Mouse (Mus musculus) B cell, adult 2 months (primary cell): ENCODE data around the gene Inpp5d.

Source experiments
- DNase-seq, 2 experiments: peaks; one replicate each; pipeline ENCODE4 v3.0.0; 2022

Gene Inpp5d

GRCm38 (mm10) chr1:87658937-87659617, 39.0 kb downstream of the Inpp5d start:
- peak; percentile 87 to 89 for DNase-seq

DNA sequence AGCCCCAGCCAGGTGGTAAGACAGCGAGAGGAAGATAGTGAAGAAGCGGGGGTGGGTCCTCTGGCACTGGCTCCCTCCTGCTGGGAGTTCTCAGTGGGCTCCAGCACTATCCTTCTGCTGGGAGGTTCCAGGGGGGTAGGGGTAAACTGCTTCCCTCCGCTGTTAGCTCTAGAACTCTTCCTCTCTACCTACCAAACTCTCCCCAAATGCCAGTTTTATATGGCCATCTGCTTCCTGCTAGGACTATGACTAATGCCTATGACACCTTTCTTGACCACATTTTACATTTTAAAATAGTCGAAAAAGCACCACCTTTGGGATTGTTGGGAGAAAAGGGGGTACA, 39.5 kb downstream of the Inpp5d start:
- DNase-seq = no peak

DNA sequence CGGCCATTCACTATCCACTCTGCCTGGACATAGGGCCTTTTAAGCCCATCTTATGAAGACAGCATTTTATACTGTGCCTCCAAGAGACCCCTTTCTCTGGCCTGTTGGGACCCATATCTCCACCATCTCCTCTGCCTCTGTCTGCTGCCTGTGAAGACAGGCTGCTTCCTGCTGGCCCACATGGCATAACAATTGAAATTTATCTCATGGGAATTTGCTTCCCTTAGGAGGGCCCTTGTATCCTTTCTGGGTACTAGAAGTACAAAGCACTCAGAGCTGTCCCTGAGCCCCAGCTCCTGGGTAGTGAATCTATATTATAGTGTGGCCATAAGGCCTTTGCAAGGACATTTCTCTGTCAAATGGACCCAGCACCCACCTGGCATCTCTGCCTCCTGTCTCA, 40.6 kb downstream of the Inpp5d start:
- no peak for DNase-seq

DNA sequence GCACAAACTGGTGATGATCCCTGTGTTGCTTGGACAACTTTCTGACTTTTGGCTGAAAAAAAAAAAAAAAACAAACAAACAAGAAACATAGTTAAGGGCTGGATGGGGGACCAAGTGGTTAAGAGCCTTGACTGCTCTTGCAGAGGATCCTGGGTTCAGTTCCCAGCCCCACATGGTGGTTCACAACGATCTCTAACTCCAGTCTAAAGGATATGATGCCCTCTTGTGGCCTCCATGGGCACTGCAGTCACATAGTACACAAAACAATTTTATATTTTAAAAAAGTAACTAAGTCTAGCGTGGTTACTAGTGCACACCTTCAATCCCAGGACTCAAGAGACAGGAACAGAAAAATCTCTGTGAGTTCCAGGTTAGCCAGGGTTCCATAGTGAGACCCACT, 43.9 kb downstream of the Inpp5d start:
- peak; percentile 73 to 76 for DNase-seq

DNA sequence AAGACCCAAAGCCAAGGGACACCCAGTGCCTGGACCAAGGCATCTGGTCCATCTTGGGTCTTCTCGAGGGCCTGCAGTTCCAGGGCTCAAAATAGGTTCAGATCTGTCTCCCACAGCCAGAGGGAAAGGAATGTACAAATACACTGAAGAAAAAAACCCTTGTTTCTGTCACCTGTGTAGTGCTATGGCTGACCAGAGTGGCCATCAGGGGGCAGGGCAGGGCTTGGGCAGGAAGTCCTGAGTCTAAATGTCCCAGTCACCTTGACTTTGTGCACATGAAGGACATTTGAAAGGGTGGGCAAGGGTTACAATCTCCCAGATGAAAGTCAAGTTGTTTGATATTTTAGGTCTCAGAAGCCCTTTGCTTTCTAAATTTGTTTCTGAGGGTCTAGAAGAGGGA, 46.9 kb downstream of the Inpp5d start:
- DNase-seq = no peak

DNA sequence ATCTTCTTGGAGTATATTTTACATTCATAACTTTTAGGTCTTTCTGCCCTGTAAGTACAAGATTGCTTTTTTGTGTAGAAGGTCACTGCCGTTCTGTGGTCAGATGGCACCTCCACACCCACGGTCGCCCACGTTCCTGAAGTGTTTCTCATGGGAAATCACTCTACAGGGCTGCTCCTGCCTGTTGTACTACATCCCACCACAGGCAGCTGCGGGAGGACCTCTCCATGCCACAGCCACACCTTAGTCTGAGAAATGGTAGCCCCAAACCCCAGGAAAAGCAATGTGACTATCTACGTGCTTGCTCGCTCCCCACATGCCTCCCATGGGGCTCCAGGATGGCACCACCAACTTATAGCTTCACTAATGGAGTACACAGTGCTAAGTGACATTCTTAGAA, 48.2 kb downstream of the Inpp5d start:
- no peak for DNase-seq

DNA sequence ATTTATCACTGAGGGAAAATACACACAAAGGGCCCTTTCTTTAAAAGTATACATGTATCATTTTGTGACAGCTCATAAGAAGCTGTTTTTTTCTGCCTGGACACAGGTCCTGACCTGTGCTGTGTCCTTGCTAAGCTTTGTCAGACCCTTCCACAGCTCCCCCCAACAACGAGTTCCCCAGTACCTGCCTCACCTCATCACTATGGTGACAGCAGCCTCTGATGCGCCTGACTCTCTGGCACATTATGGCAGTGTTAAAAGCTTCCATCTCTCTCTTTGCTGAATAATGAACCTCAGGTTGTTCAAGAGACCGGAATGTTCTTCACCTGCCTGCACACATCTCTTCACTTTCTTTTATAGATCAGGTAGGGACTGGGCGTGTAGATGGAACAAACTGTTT, 51.4 kb downstream of the Inpp5d start:
- DNase-seq = no peak

DNA sequence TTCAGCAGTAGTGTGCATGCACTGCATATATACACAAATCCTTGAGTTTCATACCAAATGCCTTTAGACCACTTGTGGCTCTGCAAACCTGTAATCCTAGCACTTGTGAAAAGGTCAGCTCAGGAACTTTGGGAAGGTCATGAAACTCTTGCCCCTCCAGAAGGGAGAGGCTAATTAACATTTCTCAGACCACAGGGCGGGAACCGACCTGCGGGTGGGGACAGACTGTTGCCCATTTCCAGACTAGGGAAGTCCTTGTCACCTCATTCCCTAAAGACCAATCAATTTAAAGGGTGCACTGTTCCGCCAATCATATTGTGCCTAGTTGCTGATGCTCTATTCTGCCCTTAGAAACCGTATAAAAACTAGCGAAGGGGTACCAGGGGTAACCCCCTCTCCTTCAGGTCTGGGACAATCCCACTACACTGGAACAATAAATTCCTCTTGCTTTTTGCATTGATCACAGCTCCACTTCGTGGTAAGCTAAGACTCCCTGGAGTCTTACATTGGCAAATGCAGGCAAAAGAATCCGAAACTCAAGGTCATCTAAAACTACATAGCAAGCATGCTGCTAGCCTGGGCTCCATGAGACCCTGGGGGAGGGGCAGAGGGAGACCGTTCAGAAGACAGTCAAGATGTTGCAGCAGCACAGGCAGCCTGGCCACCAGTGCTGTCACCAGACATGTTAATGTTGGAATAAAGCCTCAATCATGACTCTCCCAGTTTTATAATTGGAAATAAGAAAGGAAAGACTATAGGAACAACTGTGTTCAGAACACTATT, 53.9 kb downstream of the Inpp5d start:
- no peak for DNase-seq

DNA sequence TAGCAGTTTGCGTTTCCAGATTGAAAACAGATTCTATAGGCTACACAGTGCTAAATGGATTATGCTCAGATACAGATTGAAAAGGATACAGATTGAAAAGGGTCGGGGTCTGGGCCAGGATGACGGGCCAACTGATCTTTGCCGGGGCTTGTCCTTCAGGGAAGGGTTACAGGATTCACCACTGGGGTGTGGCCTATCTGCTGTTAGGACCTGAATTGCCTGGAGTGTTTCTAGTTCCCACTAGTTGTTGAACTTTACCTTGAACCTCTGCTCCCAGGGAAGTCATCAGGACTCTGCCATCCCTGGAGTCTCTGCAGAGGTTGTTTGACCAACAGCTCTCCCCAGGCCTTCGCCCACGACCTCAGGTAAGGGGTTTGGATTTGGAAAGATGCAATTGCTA, 55.9 kb downstream of the Inpp5d start:
- no peak for DNase-seq

- no peak for DNase-seq
Observed at GRCm38 (mm10) chr1:87679089-87679488, 59.0 kb downstream of the Inpp5d start.

DNA sequence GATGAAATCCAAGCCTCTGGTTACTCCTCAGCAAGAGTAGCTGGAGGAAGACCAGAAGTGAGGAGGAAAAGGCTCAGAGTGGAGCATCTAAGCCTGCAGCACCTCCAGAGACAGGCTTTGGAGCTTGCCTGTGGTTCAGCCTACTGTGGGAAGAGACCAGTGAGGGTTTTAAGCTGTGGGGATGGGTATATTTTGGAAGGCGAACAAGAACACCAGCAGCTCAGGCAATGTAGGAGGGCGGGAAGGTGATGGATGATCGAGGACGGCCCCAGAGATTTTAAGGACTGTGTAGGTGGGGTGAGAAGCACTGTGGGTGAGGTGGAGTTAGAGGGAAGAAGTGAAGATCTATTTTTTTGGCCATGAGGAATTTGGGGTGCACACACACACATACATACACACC, 60.8 kb downstream of the Inpp5d start:
- DNase-seq = no peak

DNA sequence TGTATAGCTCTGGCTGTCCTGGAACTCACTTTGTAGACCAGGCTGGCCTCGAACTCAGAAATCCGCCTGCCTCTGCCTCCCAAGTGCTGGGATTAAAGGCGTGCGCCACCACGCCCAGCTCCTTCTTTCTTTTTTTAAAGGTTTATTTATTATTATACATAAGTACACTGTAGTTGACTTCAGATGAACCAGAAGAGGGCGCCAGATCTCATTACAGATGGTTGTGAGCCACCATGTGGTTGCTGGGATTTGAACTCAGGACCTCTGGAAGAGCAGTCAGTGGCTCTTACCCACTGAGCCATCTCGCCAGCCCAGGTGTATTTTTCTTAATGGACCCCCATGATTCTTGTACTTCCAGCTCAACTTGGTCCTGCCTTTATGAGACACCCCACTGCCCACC, 62.4 kb downstream of the Inpp5d start:
- DNase-seq = peak; percentile 50 to 53

GRCm38 (mm10) chr1:87684071-87684470, 64.0 kb downstream of the Inpp5d start:
- no peak for DNase-seq

- DNase-seq = no peak
Observed at GRCm38 (mm10) chr1:87684791-87685190, 64.7 kb downstream of the Inpp5d start.

- DNase-seq = no peak
Observed at GRCm38 (mm10) chr1:87686351-87686750, 66.2 kb downstream of the Inpp5d start.

- no peak for DNase-seq
Observed at GRCm38 (mm10) chr1:87687009-87687408, 66.9 kb downstream of the Inpp5d start.

- no peak for DNase-seq
Observed at GRCm38 (mm10) chr1:87689661-87690341, 69.7 kb downstream of the Inpp5d start.

GRCm38 (mm10) chr1:87696358-87696757, 76.2 kb downstream of the Inpp5d start:
- peak; percentile 83 for DNase-seq

DNA sequence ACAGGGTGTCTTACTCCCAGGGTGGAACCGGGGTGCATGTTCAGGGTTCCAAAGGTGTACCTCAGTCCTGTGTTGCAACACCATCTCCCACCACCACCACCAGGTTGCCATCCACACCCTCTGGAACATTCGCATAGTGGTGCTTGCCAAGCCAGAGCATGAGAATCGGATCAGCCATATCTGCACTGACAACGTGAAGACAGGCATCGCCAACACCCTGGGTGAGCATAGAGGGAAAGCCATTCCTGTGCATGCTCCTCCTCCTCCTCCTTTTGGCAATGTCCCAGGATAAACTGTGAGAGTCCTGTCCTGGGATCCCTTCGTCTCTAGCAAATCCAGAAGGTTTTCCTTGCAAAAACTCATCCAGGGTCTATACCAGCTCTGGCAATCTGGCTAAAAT, 77.9 kb downstream of the Inpp5d start:
- no peak for DNase-seq

GRCm38 (mm10) chr1:87699890-87700448, 79.9 kb downstream of the Inpp5d start:
- DNase-seq = no peak

DNA sequence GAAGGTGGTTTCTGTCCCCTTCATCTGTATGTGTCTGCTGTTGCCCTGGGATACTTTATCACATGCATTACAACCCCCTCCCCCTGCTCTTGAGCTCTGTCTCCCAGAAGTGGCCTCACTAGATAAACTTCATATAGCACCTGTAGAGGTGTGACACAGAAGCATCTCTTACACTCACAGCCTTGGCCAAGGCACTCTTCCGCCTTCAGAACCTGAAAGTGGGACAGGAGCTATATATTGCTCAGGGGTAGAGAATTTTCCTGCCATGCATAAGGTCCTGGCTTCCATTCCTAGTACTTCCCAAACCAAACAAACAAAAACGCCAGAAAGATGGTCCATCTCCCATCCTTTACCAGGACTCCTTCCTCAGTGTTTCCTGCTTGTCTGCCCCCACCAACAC, 84.1 kb downstream of the Inpp5d start:
- DNase-seq = no peak

DNA sequence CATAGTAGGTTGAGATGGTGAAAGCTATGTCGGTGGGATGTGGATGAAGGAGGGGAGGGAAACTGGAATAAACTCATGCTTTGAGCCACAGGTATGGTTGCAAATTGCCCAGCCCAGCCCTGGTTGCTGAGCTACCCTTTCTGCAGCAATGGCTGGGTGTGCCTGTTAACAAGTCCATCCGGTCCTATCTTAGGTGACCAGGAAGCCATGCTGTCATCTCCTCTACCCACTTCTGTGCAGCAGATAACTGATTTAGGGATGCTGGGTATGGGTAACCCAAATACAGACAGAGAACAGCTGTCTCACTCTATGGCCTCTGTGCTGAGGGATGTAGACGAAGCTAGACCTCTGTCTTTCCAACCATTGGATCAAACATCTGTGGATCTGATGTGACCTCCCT, 86.2 kb downstream of the Inpp5d start:
- no peak for DNase-seq

DNA sequence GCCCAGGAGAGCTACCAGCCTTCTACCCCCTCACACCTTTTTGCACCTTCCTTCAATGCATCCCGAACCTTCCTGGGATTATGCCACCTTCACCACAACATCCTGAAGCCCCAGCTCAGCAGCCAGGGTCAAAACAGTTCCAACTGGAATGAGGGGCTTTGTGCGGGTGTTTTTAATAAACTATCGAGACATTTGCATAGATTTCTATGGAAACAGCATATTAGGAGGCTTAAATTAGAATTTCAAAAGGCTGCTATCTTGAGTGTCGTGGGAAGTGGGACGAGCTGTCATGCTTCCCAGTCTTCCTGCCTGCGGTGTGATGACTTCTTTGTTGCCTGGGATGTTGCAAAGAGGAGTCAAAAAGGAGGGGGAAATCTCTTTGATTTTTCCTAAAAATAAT, 88.9 kb downstream of the Inpp5d start:
- no peak for DNase-seq
